Mouse (Mus musculus) heart, postnatal 36 days (tissue): ENCODE measurements around the gene Ptgdr2. TPM values are rescaled to one million over a fixed set of nuclear protein-coding genes. Genes with fewer than 3 reads are reported as not detected.

Source experiments
- DNase-seq, 2 experiments: peaks; one replicate each; pipeline ENCODE4 v3.0.0; 2021 to 2022
- intact Hi-C: fragments of 180-260 bp; cut with DNase I; formaldehyde crosslinking; loops from one replicate; pipeline ENCODE4 v1.15.1; 2025
- total RNA-seq, 2 experiments: library from RNA; stranded (reverse); gene quantifications; 2 replicates each; pipeline ENCODE4 v1.2.3; 2021

The Ptgdr2 gene
- total RNA-seq, 2 experiments from 2014 or later = 0.14 TPM; not detected in 1

GRCm38 (mm10) chr19:10926666-10927065, 10.3 kb upstream of the Ptgdr2 start:
- intact Hi-C loops = no loop called here
- no peak for DNase-seq

- no peak for DNase-seq
- intact Hi-C loops = no loop called here
Observed at GRCm38 (mm10) chr19:10930641-10931040, 6.3 kb upstream of the Ptgdr2 start.

GRCm38 (mm10) chr19:10935029-10935428, 1.9 kb upstream of the Ptgdr2 start:
- no peak for DNase-seq
- intact Hi-C loops = no loop called here

- intact Hi-C loops = no loop called here
- no peak for DNase-seq
Observed at GRCm38 (mm10) chr19:10936077-10936476, 883 bp upstream of the Ptgdr2 start.

- DNase-seq = no peak
- intact Hi-C loops = no loop called here
Observed at GRCm38 (mm10) chr19:10938771-10939170, 1.8 kb downstream of the Ptgdr2 start.

- intact Hi-C loops = no loop called here
- DNase-seq = peak; percentile 45 to 57
Observed at GRCm38 (mm10) chr19:10940097-10940800, 3.3 kb downstream of the Ptgdr2 start.

- intact Hi-C loops = no loop called here
- no peak for DNase-seq
Observed at GRCm38 (mm10) chr19:10940801-10941457, 4.0 kb downstream of the Ptgdr2 start.

GRCm38 (mm10) chr19:10943955-10944354, 7.0 kb downstream of the Ptgdr2 start:
- intact Hi-C loops = no loop called here
- DNase-seq = no peak

GRCm38 (mm10) chr19:10946506-10946905, 9.5 kb downstream of the Ptgdr2 start:
- no peak for DNase-seq
- intact Hi-C loops = no loop called here

- no peak for DNase-seq
- intact Hi-C loops = no loop called here
Observed at GRCm38 (mm10) chr19:10947219-10947618, 10.3 kb downstream of the Ptgdr2 start.

- intact Hi-C loops = loop anchor here (2.0 kb wide), 1 partner anchor 52 kb away; no protein-coding TSS in a partner anchor
- DNase-seq = no peak
Observed at GRCm38 (mm10) chr19:10948416-10948815, 11.5 kb downstream of the Ptgdr2 start.

- peak; percentile 92 to 96 for DNase-seq
- intact Hi-C loops = loop anchor here (2.0 kb wide), 1 partner anchor 52 kb away; no protein-coding TSS in a partner anchor
Observed at GRCm38 (mm10) chr19:10949112-10949511, 12.2 kb downstream of the Ptgdr2 start, which contains the start of gene Ccdc86. Gene Ccdc86 (minus strand): TSS chr19:10949266.

GRCm38 (mm10) chr19:10949558-10949957, 12.6 kb downstream of the Ptgdr2 start:
- no peak for DNase-seq
- intact Hi-C loops = loop anchor here (2.0 kb wide), 1 partner anchor 53 kb away; no protein-coding TSS in a partner anchor

GRCm38 (mm10) chr19:10952021-10952939, 15.3 kb downstream of the Ptgdr2 start:
- intact Hi-C loops = no loop called here
- DNase-seq = peak in 1 of 2 experiments; percentile 29

GRCm38 (mm10) chr19:10959085-10959977, 22.4 kb downstream of the Ptgdr2 start:
- intact Hi-C loops = loop anchor here (2.0 kb wide), 3 partner anchors 51 to 295 kb away; no protein-coding TSS in a partner anchor
- peak; percentile 42 to 47 for DNase-seq

- intact Hi-C loops = loop anchor here (2.0 kb wide), 3 partner anchors 51 to 295 kb away; no protein-coding TSS in a partner anchor
- no peak for DNase-seq
Observed at GRCm38 (mm10) chr19:10959978-10960346, 23.0 kb downstream of the Ptgdr2 start.

GRCm38 (mm10) chr19:10965721-10966120, 28.8 kb downstream of the Ptgdr2 start:
- intact Hi-C loops = no loop called here
- no peak for DNase-seq

GRCm38 (mm10) chr19:10968578-10968977, 31.6 kb downstream of the Ptgdr2 start:
- DNase-seq = no peak
- intact Hi-C loops = no loop called here

- intact Hi-C loops = no loop called here
Observed at GRCm38 (mm10) chr19:10970457-10970856, 33.5 kb downstream of the Ptgdr2 start.

GRCm38 (mm10) chr19:10972660-10973059, 35.7 kb downstream of the Ptgdr2 start:
- intact Hi-C loops = no loop called here
- DNase-seq = no peak

More at GRCm38 (mm10) chr19:10970457-10970856, 33.5 kb downstream of the Ptgdr2 start:
- no peak for DNase-seq
